Mouse (Mus musculus) stomach, postnatal 0 days (tissue): ENCODE measurements around the gene Ehbp1. TPM values are rescaled to one million over a fixed set of nuclear protein-coding genes. Genes with fewer than 3 reads are reported as not detected.

ENCODE experiments used
- ATAC-seq: fragments of 200-750 bp; cut with Nextera tagmentation; 2 replicates; pipeline ENCODE4 v1.8.0; 2017; ENCODE audit not compliant: low FRiP score, low TSS enrichment
- DNase-seq: peaks from one replicate; pipeline ENCODE4 v3.0.0-alpha.2; 2016; ENCODE audit warnings: low spot score
- H3K27ac ChIP-seq: fragments of 300-500 bp; sonication (generic); replicated peaks from 2 replicates; pipeline ENCODE4 v1.5.1; 2014; ENCODE audit warnings: mild to moderate bottlenecking, control low read depth
- H3K27me3 ChIP-seq: fragments of 300-500 bp; sonication (generic); 2 replicates; pipeline ENCODE4 v1.6.1; 2014; ENCODE audit warnings: low read length; ENCODE audit not compliant: control insufficient read depth, insufficient read depth
- H3K36me3 ChIP-seq: fragments of 300-500 bp; sonication (generic); 2 replicates; pipeline ENCODE4 v1.6.1; 2014; ENCODE audit warnings: low read length, mixed read lengths; ENCODE audit not compliant: control insufficient read depth, insufficient read depth
- H3K4me1 ChIP-seq: fragments of 300-500 bp; sonication (generic); replicated peaks from 2 replicates; pipeline ENCODE4 v1.6.1; 2014; ENCODE audit warnings: antibody characterized with exemption; ENCODE audit not compliant: control insufficient read depth, insufficient read depth
- H3K4me2 ChIP-seq: fragments of 300-500 bp; sonication (generic); replicated peaks from 2 replicates; pipeline ENCODE4 v1.6.1; 2014; ENCODE audit warnings: low read depth, mild to moderate bottlenecking, control low read depth, moderate library complexity
- H3K4me3 ChIP-seq: fragments of 300-500 bp; sonication (generic); 2 replicates; pipeline ENCODE4 v1.5.1; 2014; ENCODE audit warnings: low read depth, low read length, control low read depth
- H3K9ac ChIP-seq: fragments of 300-500 bp; sonication (generic); 2 replicates; pipeline ENCODE4 v1.6.1; 2014; ENCODE audit warnings: mild to moderate bottlenecking, low read length, control low read depth, mixed read lengths
- H3K9me3 ChIP-seq: fragments of 300-500 bp; sonication (generic); 2 replicates; pipeline ENCODE4 v1.6.1; 2016; ENCODE audit warnings: low read length; ENCODE audit not compliant: control insufficient read depth
- CTCF ChIP-seq: IDR thresholded peaks from 2 replicates; pipeline ENCODE4 v1.5.1; 2016; ENCODE audit warnings: antibody characterized with exemption, low read depth, mild to moderate bottlenecking, moderate library complexity
- EP300 ChIP-seq: optimal IDR thresholded peaks from 2 replicates; pipeline ENCODE3; 2016; ENCODE audit warnings: antibody characterized with exemption
- WGBS: fragments of 180-500 bp; shearing (Covaris S2); extraction: QIAGEN DNeasy Blood & Tissue Kit; methylation state at CpG from one replicate; pipeline ENCODE4 v1.1.7; 2014; 5-methylcytosine and 5-hydroxymethylcytosine counted together
- polyA plus RNA-seq: library from polyadenylated mRNA; unstranded; fragments of >200 nt; fragmentation: Nextera tagmentation; extraction: Ambion mirVana; gene quantifications from 2 replicates; pipeline ENCODE4 v1.2.1, GENCODE M21; 2015

Ehbp1 gene
- polyA plus RNA-seq, 1 experiment from 2014 or later, result 3.8 TPM

- H3K4me2 ChIP-seq, result no peak overlapping the region
- 66% methylated on average over 4 of the region's 4 CpGs for WGBS
- ATAC-seq, result no peak
Measured at GRCm38 (mm10) chr11:22061660-22062059, 280.4 kb downstream of the Ehbp1 start.

GRCm38 (mm10) chr11:22057538-22057937 is 284.6 kb downstream of the Ehbp1 start:
- Histone ChIP-seq H3K27me3 (no peaks in the 10 kb centered on the region), H3K4me1 (no peaks in the 10 kb centered on the region), H3K4me3 (no peak overlapping the region), H3K36me3 (no peaks in the 10 kb centered on the region; the same call in 1 of the 2 replicates), H3K9ac (no peak overlapping the region), H3K27ac (no peak overlapping the region), H3K4me2 (no peak overlapping the region), H3K9me3 (no peaks in the 10 kb centered on the region)
- TF ChIP-seq CTCF, result no peak
- no peak for TF ChIP-seq EP300
- no peak for DNase-seq
- ATAC-seq, result no peak
- 88% methylated on average over 5 of the region's 5 CpGs for WGBS

More at GRCm38 (mm10) chr11:22061660-22062059, 280.4 kb downstream of the Ehbp1 start:
- no peak overlapping the region for H3K9ac ChIP-seq
- H3K36me3 ChIP-seq, result no peaks in the 10 kb centered on the region
- no peak overlapping the region for H3K27ac ChIP-seq
- H3K4me3 ChIP-seq, result no peak overlapping the region
- DNase-seq, result no peak
- H3K9me3 ChIP-seq, result no peaks in the 10 kb centered on the region
- H3K4me1 ChIP-seq, result no peaks in the 10 kb centered on the region
- no peak for TF ChIP-seq CTCF
- TF ChIP-seq EP300, result no peak
- H3K27me3 ChIP-seq, result no peaks in the 10 kb centered on the region

GRCm38 (mm10) chr11:22055908-22056307 is 286.2 kb downstream of the Ehbp1 start:
- Histone ChIP-seq H3K36me3 (no peaks in the 10 kb centered on the region; the same call in 1 of the 2 replicates), H3K9ac (no peak overlapping the region), H3K9me3 (no peaks in the 10 kb centered on the region), H3K27ac (no peak overlapping the region), H3K4me3 (no peak overlapping the region), H3K4me2 (no peak overlapping the region), H3K27me3 (no peaks in the 10 kb centered on the region), H3K4me1 (no peaks in the 10 kb centered on the region)
- ATAC-seq, result no peak
- DNase-seq, result no peak
- 84% methylated on average over 6 of the region's 6 CpGs for WGBS
- no peak for TF ChIP-seq EP300
- TF ChIP-seq CTCF, result no peak

GRCm38 (mm10) chr11:22053034-22053668 is 288.9 kb downstream of the Ehbp1 start:
- WGBS, result 82% methylated on average over 10 of the region's 10 CpGs
- Histone ChIP-seq H3K9me3 (no peaks in the 10 kb centered on the region), H3K36me3 (no peaks in the 10 kb centered on the region; the same call in 1 of the 2 replicates), H3K4me2 (no peak overlapping the region), H3K27ac (no peak overlapping the region), H3K27me3 (no peaks in the 10 kb centered on the region), H3K4me1 (no peaks in the 10 kb centered on the region), H3K9ac (no peak overlapping the region), H3K4me3 (no peak overlapping the region)
- TF ChIP-seq EP300, result no peak
- ATAC-seq (no peak), DNase-seq (no peak)

- H3K9ac ChIP-seq, result no peak overlapping the region
- no peaks in the 10 kb centered on the region for H3K27me3 ChIP-seq
- no peak overlapping the region for H3K4me2 ChIP-seq
- WGBS, result 63% methylated on average over 7 of the region's 7 CpGs
- DNase-seq (no peak), ATAC-seq (peak; percentile 61; the same call in 1 of the 2 replicates)
- H3K4me1 ChIP-seq, result no peaks in the 10 kb centered on the region
- no peaks in the 10 kb centered on the region for H3K9me3 ChIP-seq
- TF ChIP-seq CTCF (no peak), EP300 (no peak)
- H3K27ac ChIP-seq, result no peak overlapping the region
- H3K4me3 ChIP-seq, result no peak overlapping the region
- no peaks in the 10 kb centered on the region; the same call in 1 of the 2 replicates for H3K36me3 ChIP-seq
Measured at GRCm38 (mm10) chr11:22050864-22051263, 291.2 kb downstream of the Ehbp1 start.

GRCm38 (mm10) chr11:22039854-22040426 is 302.2 kb downstream of the Ehbp1 start:
- TF ChIP-seq EP300 (no peak), CTCF (no peak)
- no peaks in the 10 kb centered on the region for H3K27me3 ChIP-seq
- no peak overlapping the region for H3K4me2 ChIP-seq
- no peak overlapping the region for H3K4me3 ChIP-seq
- DNase-seq (no peak), ATAC-seq (no peak)
- no peak overlapping the region for H3K27ac ChIP-seq
- no peaks in the 10 kb centered on the region for H3K4me1 ChIP-seq
- WGBS, result 89% methylated on average over 6 of the region's 6 CpGs
- H3K9ac ChIP-seq, result no peak overlapping the region
- H3K36me3 ChIP-seq, result no peaks in the 10 kb centered on the region; the same call in 1 of the 2 replicates
- no peaks in the 10 kb centered on the region for H3K9me3 ChIP-seq
